Mouse (Mus musculus) C3H10T1/2 (cell line): ENCODE measurements around the gene Lrrc14b. TPM values are rescaled to one million over a fixed set of nuclear protein-coding genes. Genes with fewer than 3 reads are reported as not detected.

Experiments
- polyA plus RNA-seq, 2 experiments: library from polyadenylated mRNA; unstranded; fragments of >200 nt; fragmentation: generic; extraction: Trizol; gene quantifications; one replicate each; pipeline ENCODE4 v1.2.1; 2012; ENCODE audit warnings: missing spikeins in 2 of 2

Lrrc14b gene
- not detected for polyA plus RNA-seq

DNA sequence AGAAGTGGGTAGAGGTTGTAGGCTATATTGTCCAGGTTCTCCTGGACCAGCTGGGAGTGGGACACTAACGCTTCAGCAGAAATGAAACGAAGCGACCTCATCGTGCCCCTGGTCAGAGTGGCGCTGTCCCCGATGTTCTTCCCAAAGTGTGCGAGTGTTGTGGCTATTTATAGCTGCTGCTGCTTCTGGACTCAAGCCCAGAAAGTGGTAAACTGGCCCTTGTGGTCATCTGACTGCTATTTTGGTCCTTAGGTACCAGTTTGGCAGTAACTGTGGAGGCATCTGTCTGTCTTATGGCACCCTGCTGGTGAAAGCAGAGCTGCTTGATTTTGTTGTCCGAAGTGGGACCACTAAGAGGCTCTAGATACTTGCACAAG is at the start of gene Lrrc14b:
Gene Lrrc14b (minus strand): TSS at position 147 of the 377 bp plus-strand sequence.

DNA sequence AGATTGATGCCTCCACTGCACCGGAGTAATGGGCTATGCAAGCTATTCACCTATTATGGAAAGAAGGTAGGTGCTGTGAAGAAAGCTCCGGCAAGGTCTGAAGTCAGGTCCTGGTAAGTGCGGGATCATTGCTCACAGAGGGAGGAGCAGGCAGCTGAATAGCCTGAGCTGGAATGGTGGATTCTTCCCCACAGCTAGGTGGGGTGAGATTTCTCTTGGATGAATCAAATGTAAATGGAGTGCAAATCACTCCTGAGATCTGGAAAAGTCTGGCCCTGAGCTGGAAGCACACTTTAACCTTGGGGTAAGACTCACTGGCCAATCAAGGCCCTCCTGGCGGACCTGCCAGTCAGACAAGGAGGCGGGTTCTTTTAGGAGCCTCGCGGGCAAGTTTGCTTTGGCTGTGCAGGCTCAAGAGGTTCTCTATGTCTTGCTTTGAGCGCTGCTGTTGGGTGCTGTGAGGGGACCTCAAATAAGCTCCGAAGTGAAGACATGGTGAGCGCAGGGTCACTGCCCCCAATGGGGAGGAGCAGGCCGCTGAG is 35.6 kb upstream of the Lrrc14b start, which contains the start of gene Ftl1-ps1:
Gene Ftl1-ps1 (plus strand): TSS at position 397 of the 542 bp plus-strand sequence.

DNA sequence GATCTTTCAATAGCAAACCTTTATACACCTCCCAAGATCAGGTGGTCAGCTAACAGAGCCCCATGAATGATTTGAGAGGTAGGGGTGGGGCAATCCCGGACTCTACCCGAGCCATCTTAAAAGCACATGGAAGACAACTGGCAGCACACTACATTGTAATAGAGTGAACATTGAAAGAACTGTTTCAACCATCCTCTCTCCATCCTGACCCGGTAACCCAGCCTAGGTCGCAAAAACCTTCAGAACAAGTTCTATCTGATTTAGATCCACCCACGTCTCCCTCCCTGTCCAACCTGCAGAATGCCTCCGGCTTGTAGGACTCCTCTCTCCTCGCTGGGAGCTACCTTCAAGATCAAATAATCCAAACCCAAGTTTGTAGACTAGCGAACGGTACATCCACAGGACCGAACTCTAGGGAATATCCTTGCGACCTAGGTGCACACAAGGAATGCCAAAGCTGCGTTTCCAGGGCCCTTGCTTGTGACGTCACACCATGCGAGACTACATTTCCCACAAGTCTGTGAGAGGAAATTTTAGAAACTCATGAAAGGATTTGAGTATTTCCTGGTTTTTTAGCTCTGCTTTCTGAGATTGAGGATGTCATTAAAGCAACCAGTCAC is 26.7 kb upstream of the Lrrc14b start, which contains the start of gene Zfp72:
Gene Zfp72 (minus strand): TSS at position 466 of the 620 bp plus-strand sequence.

DNA sequence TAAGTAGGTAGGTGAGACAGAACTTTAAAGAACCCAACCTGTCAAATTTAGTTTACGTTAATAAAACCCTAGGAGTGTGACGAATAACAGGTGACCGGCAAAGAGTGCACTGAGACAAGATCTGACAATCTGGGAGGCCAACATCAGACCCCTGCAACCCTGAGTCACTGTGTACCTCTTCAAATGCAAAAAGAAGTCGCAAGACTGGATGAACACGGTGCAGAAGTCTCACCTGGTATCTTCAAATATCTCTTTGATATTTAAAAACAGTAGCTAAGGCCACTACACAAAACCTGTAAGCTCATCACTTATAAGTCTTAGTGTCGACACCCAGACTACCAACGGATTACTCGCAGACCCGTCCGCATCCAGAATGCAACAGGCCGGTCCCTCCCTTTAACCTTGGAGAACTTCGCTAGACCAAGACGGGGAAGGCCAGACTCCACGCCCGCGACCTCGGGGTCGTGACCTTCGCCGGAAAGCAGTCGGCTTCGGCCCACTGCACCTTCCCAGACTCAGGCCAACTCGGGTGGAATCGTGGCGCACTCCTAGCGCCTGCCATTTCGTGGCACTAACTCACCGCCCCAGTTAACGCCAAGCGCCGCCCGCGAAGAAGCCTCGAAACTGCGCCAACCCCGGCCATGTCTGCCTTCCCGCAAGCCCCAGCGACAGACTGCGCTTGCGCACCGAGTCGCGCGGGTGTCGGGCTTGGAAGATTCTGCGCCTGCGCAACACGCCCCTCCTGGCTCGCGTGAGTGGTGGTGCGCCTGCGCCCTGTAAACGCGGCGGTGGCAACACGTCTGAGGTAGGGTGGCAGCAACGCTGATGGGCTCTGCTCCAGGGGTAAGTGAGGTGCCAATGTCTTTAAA is 14.0 kb downstream of the Lrrc14b start, which contains the start of the genes Sdha and Ccdc127:
Gene Sdha (minus strand): TSS at position 715 of the 869 bp plus-strand sequence.
Gene Ccdc127 (plus strand): TSS at position 744 of the 869 bp plus-strand sequence.

DNA sequence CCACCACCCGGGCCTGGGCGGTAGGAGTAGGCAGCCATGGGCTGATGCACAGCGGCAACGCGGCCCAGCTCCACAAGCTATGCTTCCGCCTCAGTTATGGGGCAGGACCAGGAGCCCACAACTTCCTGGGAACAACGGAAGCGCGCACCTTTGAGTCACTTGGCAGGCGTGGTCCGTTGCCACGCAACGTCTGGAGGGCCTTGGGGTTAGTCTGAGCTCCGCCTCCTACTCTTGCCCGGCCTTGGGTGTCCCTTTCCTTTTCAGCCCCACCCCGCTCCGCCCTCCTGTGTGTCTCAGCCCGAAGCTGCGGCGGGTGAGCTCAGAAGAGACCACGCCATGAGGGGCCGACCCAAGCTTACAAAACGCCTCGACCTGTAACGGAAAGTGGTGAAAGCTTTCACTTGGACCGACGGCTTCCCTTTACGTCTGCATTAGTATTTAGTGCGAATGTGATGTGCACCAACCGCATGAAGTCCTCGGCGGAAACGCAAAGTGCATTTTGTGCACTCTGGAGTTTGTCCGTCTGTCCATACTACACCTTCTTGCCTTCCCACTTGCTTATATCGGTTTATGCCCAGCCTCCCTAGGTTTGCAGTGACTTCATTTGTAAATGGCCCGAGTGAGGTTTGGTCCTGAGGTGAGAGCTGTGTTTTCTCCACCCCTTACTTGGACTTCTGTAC is 46.5 kb downstream of the Lrrc14b start, which contains the start of gene Pdcd6:
Gene Pdcd6 (minus strand): TSS at position 411 of the 680 bp plus-strand sequence.

Other genes starting within 250 kb of the Lrrc14b start
- under 1 TPM in 1 of 2 experiments, not detected in 1; 0.01 TPM for gene Slc9a3, start 242.5 kb downstream of the Lrrc14b start, polyA plus RNA-seq
- gene Exoc3, start 155.3 kb downstream of the Lrrc14b start, polyA plus RNA-seq = 10 to 100 TPM; 18.9 to 39.7 TPM
- under 1 TPM; 0.05 to 0.12 TPM for gene Ahrr, start 71.7 kb downstream of the Lrrc14b start, polyA plus RNA-seq
- gene Pdcd6, start 46.4 kb downstream of the Lrrc14b start, polyA plus RNA-seq = 100 to 1,000 TPM in 1 of 2 experiments, 10 to 100 TPM in 1; 53.4 to 135 TPM
- 100 to 1,000 TPM in 1 of 2 experiments, 10 to 100 TPM in 1; 18.0 to 134 TPM for gene Sdha, start 13.7 kb downstream of the Lrrc14b start, polyA plus RNA-seq
- 10 to 100 TPM in 1 of 2 experiments, 1 to 10 TPM in 1; 4.6 to 18.4 TPM for gene Ccdc127, start 13.7 kb downstream of the Lrrc14b start, polyA plus RNA-seq
- under 1 TPM; 0.01 to 0.27 TPM for gene Zfp72, start 26.8 kb upstream of the Lrrc14b start, polyA plus RNA-seq
- 100 to 1,000 TPM; 160 to 526 TPM for gene Ftl1-ps1, start 35.7 kb upstream of the Lrrc14b start, polyA plus RNA-seq
- 1 to 10 TPM in 1 of 2 experiments, under 1 TPM in 1; 0.28 to 3.1 TPM for gene Zfp825, start 130.0 kb upstream of the Lrrc14b start, polyA plus RNA-seq